Mouse (Mus musculus): Measurements from ENCODE around the gene Klra17. TPM values are rescaled to one million over a fixed set of nuclear protein-coding genes. Genes with fewer than 3 reads are reported as not detected.
"Not testable (repeated sequence)": the region's sequence is repeated elsewhere in the genome, so short reads cannot be mapped to it uniquely, and the experiment has no call there.

The Klra17 gene
- not detected for total RNA-seq (2021)
- long read RNA-seq, experiment 1: 0 reads
- long read RNA-seq, experiment 2: 0 reads

GRCm38 (mm10) chr6:129876549-129876948, at the start of gene Klra17:
TSS of gene Klra17 (minus strand) at chr6:129876672.
- Histone ChIP-seq H3K4me3 (no peak within 1 kb of the TSS), H3K27ac (no peak within 1 kb of the TSS)
- TF ChIP-seq CTCF (IDR thresholded peaks at IDR 0.05): no peak
- intact Hi-C loops (cut with DNase I): no loop called here
- no peak for DNase-seq

- DNase-seq; H3K4me3 ChIP-seq; intact Hi-C loops (cut with DNase I); H3K27ac ChIP-seq: not testable (repeated sequence)
These were observed 41.0 kb upstream of the Klra17 start, which contains the start of gene Klra5 for GRCm38 (mm10) chr6:129917476-129917946. TSS of gene Klra5 (minus strand) at chr6:129917650.

GRCm38 (mm10) chr6:129916996-129917395, 40.5 kb upstream of the Klra17 start:
- no peak for DNase-seq
- TF ChIP-seq CTCF (IDR thresholded peaks at IDR 0.05): no peak
- Histone ChIP-seq H3K4me3 (no peak overlapping the region), H3K27ac (no peak overlapping the region)
- intact Hi-C loops (cut with DNase I): no loop called here

- intact Hi-C loops (cut with DNase I): no loop called here
These were observed 6.1 kb upstream of the Klra17 start for GRCm38 (mm10) chr6:129882525-129882924.

GRCm38 (mm10) chr6:129862349-129862748, 14.1 kb downstream of the Klra17 start, which contains the start of gene Gm17631:
TSS of gene Gm17631 (plus strand) at chr6:129862649.
- H3K4me3 ChIP-seq; DNase-seq; H3K27ac ChIP-seq; intact Hi-C loops (cut with DNase I): not testable (repeated sequence)

More at GRCm38 (mm10) chr6:129882525-129882924, 6.1 kb upstream of the Klra17 start:
- no peak for DNase-seq
- H3K4me3 ChIP-seq: no peak overlapping the region
- no peak overlapping the region for H3K27ac ChIP-seq
- TF ChIP-seq CTCF (IDR thresholded peaks at IDR 0.05): no peak

- intact Hi-C loops (cut with DNase I): no loop called here
- no peak overlapping the region for H3K27ac ChIP-seq
- H3K4me3 ChIP-seq: no peak overlapping the region
- no peak for DNase-seq
- TF ChIP-seq CTCF (IDR thresholded peaks at IDR 0.05): no peak
These were observed 50.9 kb downstream of the Klra17 start for GRCm38 (mm10) chr6:129825559-129825958.

GRCm38 (mm10) chr6:129824004-129824403, 52.5 kb downstream of the Klra17 start:
- intact Hi-C loops (cut with DNase I): no loop called here
- H3K4me3 ChIP-seq: no peak overlapping the region
- no peak for TF ChIP-seq CTCF (IDR thresholded peaks at IDR 0.05)
- H3K27ac ChIP-seq: no peak overlapping the region
- no peak for DNase-seq

GRCm38 (mm10) chr6:129817731-129818130, 58.7 kb downstream of the Klra17 start:
- no peak overlapping the region for H3K4me3 ChIP-seq
- TF ChIP-seq CTCF (IDR thresholded peaks at IDR 0.05): no peak
- intact Hi-C loops (cut with DNase I): no loop called here
- no peak for DNase-seq
- H3K27ac ChIP-seq: no peak overlapping the region

GRCm38 (mm10) chr6:129784170-129784569, 92.3 kb downstream of the Klra17 start, which contains the start of gene Gm156:
TSS of gene Gm156 (minus strand) at chr6:129784270.
- intact Hi-C loops (cut with DNase I): loop anchor here (2.0 kb wide), 1 partner anchor 37 kb away; no protein-coding TSS in a partner anchor
- not testable (repeated sequence) for DNase-seq, H3K4me3 ChIP-seq, H3K27ac ChIP-seq

Other genes starting within 250 kb of the Klra17 start
- gene Klrc3, start 233.3 kb downstream of the Klra17 start, total RNA-seq (2021): not detected
- gene Klrc2, start 216.0 kb downstream of the Klra17 start, total RNA-seq (2021): not detected
- gene Klrc1, start 197.7 kb downstream of the Klra17 start, total RNA-seq (2021): not detected
- gene Klri1, start 159.5 kb downstream of the Klra17 start, total RNA-seq (2021): not detected
- not detected for gene Klri2, start 136.2 kb downstream of the Klra17 start, total RNA-seq (2021)
- not detected for gene Gm156, start 92.4 kb downstream of the Klra17 start, total RNA-seq (2021)
- gene Gm17631, start 14.0 kb downstream of the Klra17 start, total RNA-seq (2021): not detected
- gene Klra5, start 41.0 kb upstream of the Klra17 start, total RNA-seq (2021): not detected
- not detected for gene Klra6, start 150.3 kb upstream of the Klra17 start, total RNA-seq (2021)
- not detected for gene Klra4, start 190.6 kb upstream of the Klra17 start, total RNA-seq (2021)

Measured in gastrocnemius, adult 2 months (tissue).